Mouse (Mus musculus) brain, embryonic 14.5 days (tissue): ENCODE data around the gene Lcat.

Experiments used
- CTCF ChIP-seq: fragments of 200-500 bp; IDR thresholded peaks from 2 replicates; pipeline ENCODE4 v1.5.1; 2012; ENCODE audit warnings: inconsistent platforms, mild to moderate bottlenecking, moderate library complexity, borderline replicate concordance; ENCODE audit not compliant: insufficient read depth, insufficient read length; ENCODE audit errors: extremely low read depth
- POLR2A ChIP-seq: fragments of 200-500 bp; IDR thresholded peaks from 2 replicates; pipeline ENCODE4 v1.6.1; 2012; ENCODE audit warnings: mild to moderate bottlenecking, inconsistent platforms, borderline replicate concordance; ENCODE audit not compliant: poor library complexity, insufficient read depth, insufficient read length, severe bottlenecking; ENCODE audit errors: extremely low read depth

- TF ChIP-seq CTCF (no peak), POLR2A (no peak)
Measured at GRCm38 (mm10) chr8:105938306-105938669, 4.9 kb downstream of the Lcat start, which contains the start of gene Psmb10.
